Mouse (Mus musculus) heart, adult 2 months (tissue): Measurements from ENCODE around the gene Lmo7. TPM values are rescaled to one million over a fixed set of nuclear protein-coding genes. Genes with fewer than 3 reads are reported as not detected.

Source experiments
- DNase-seq, 2 experiments: peaks; one replicate each; pipeline ENCODE4 v3.0.0; 2021
- H3K27ac ChIP-seq: fragments of 200-600 bp; 2 replicates; pipeline ENCODE4 v1.8.1; 2022
- H3K27me3 ChIP-seq: fragments of 200-500 bp; 2 replicates; pipeline ENCODE4 v1.6.1; 2012; ENCODE audit warnings: mild to moderate bottlenecking, low read length, inconsistent platforms, mixed read lengths; ENCODE audit not compliant: control insufficient read depth, insufficient read depth
- H3K36me3 ChIP-seq: fragments of 200-500 bp; 2 replicates; pipeline ENCODE4 v1.6.1; 2012; ENCODE audit warnings: low read length, inconsistent platforms; ENCODE audit not compliant: control insufficient read depth, insufficient read depth
- H3K4me1 ChIP-seq: fragments of 200-500 bp; 2 replicates; pipeline ENCODE4 v1.6.1; 2011; ENCODE audit warnings: low read length; ENCODE audit not compliant: control insufficient read depth, insufficient read depth
- H3K4me3 ChIP-seq: fragments of 200-600 bp; 2 replicates; pipeline ENCODE4 v1.8.1; 2022
- H3K79me2 ChIP-seq: fragments of 200-500 bp; replicated peaks from 2 replicates; pipeline ENCODE4 v1.6.1; 2012; ENCODE audit warnings: mild to moderate bottlenecking, inconsistent platforms, low read length, moderate library complexity, mixed read lengths; ENCODE audit not compliant: control insufficient read depth, insufficient read depth
- H3K9ac ChIP-seq: fragments of 200-500 bp; 2 replicates; pipeline ENCODE4 v1.6.1; 2012; ENCODE audit warnings: low read depth, mild to moderate bottlenecking, control low read depth, inconsistent platforms, low read length, mixed read lengths
- CTCF ChIP-seq: fragments of 200-600 bp; IDR thresholded peaks from 2 replicates; pipeline ENCODE4 v1.8.1; 2022; ENCODE audit warnings: antibody characterized with exemption, mild to moderate bottlenecking, moderate library complexity
- EP300 ChIP-seq: fragments of 200-500 bp; IDR thresholded peaks from 2 replicates; pipeline ENCODE4 v1.6.1; 2011; ENCODE audit warnings: low read depth, low read length, control low read depth; ENCODE audit not compliant: insufficient read depth
- POLR2A ChIP-seq: fragments of 200-500 bp; IDR thresholded peaks from 2 replicates; pipeline ENCODE4 v1.6.1; 2011; ENCODE audit warnings: mild to moderate bottlenecking, low read depth, low read length, control low read depth; ENCODE audit not compliant: insufficient read depth
- WGBS: fragments of 180-500 bp; shearing (Covaris S2); methylation state at CpG from one replicate; pipeline ENCODE4 v1.1.7; 2018; 5-methylcytosine and 5-hydroxymethylcytosine counted together
- intact Hi-C: fragments of 180-260 bp; cut with DNase I; formaldehyde crosslinking; loops from one replicate; pipeline ENCODE4 v1.15.1; 2025
- polyA plus RNA-seq: library from polyadenylated mRNA; depleted of rRNA; stranded (reverse); fragments of >200 nt; gene quantifications from 2 replicates; pipeline ENCODE4 v1.2.3, GENCODE M21; 2012
- total RNA-seq, 2 experiments: library from RNA; stranded (reverse); gene quantifications; 2 replicates each; pipeline ENCODE4 v1.2.3; 2021

Gene Lmo7
- total and polyA plus RNA-seq, 3 experiments = 165 to 412 (median 336) TPM

GRCm38 (mm10) chr14:101852584-101853195, 122.9 kb downstream of the Lmo7 start:
- Histone ChIP-seq H3K27me3 (no peaks in the 10 kb centered on the region), H3K36me3 (peaks cover 31% of the 10 kb centered on the region), H3K4me3 (no peak overlapping the region), H3K9ac (peak overlapping the region; percentile 31), H3K27ac (peak overlapping the region; percentile 62), H3K4me1 (peaks cover 13% of the 10 kb centered on the region), H3K79me2 (peaks cover 3% of the 10 kb centered on the region)
- intact Hi-C loops = no loop called here
- 56% methylated on average over 6 of the region's 6 CpGs for WGBS
- no peak for TF ChIP-seq POLR2A
- no peak for DNase-seq

- Histone ChIP-seq H3K79me2 (peaks cover 3% of the 10 kb centered on the region), H3K4me1 (peaks cover 13% of the 10 kb centered on the region), H3K27ac (peak overlapping the region; percentile 62), H3K4me3 (no peak overlapping the region), H3K27me3 (no peaks in the 10 kb centered on the region), H3K9ac (no peak overlapping the region), H3K36me3 (peaks cover 27% of the 10 kb centered on the region)
- no peak for TF ChIP-seq CTCF
- TF ChIP-seq EP300 = no peak
- no peak for TF ChIP-seq POLR2A
- 82% methylated on average over 1 of the region's 1 CpGs for WGBS
- no peak for DNase-seq
- intact Hi-C loops = no loop called here
These were observed 123.5 kb downstream of the Lmo7 start for GRCm38 (mm10) chr14:101853207-101853606.

GRCm38 (mm10) chr14:101853722-101854121, 124.0 kb downstream of the Lmo7 start:
- TF ChIP-seq CTCF (no peak), EP300 (no peak), POLR2A (no peak)
- Histone ChIP-seq H3K79me2 (peaks cover 3% of the 10 kb centered on the region), H3K4me1 (peaks cover 12% of the 10 kb centered on the region), H3K36me3 (peaks cover 24% of the 10 kb centered on the region), H3K4me3 (no peak overlapping the region), H3K27ac (peak overlapping the region; percentile 62), H3K9ac (no peak overlapping the region), H3K27me3 (no peaks in the 10 kb centered on the region)
- intact Hi-C loops = no loop called here
- no peak for DNase-seq
- WGBS = 23% methylated on average over 4 of the region's 4 CpGs

- Histone ChIP-seq H3K36me3 (peaks cover 25% of the 10 kb centered on the region), H3K9ac (no peak overlapping the region), H3K27ac (peak overlapping the region; percentile 42), H3K27me3 (no peaks in the 10 kb centered on the region), H3K4me3 (no peak overlapping the region), H3K4me1 (peaks cover 9% of the 10 kb centered on the region), H3K79me2 (peaks cover 3% of the 10 kb centered on the region)
- intact Hi-C loops = no loop called here
- 75% methylated on average over 3 of the region's 3 CpGs for WGBS
- no peak for DNase-seq
- TF ChIP-seq POLR2A (no peak), CTCF (no peak), EP300 (no peak)
These were observed 124.5 kb downstream of the Lmo7 start for GRCm38 (mm10) chr14:101854226-101854625.

GRCm38 (mm10) chr14:101859305-101859886, 129.6 kb downstream of the Lmo7 start:
- Histone ChIP-seq H3K4me3 (no peak overlapping the region), H3K36me3 (peaks cover 42% of the 10 kb centered on the region), H3K4me1 (peaks cover 14% of the 10 kb centered on the region), H3K27ac (peak overlapping the region; percentile 52), H3K79me2 (peaks cover 7% of the 10 kb centered on the region), H3K9ac (no peak overlapping the region), H3K27me3 (no peaks in the 10 kb centered on the region)
- no peak for DNase-seq
- WGBS = 22% methylated on average over 8 of the region's 8 CpGs
- no peak for TF ChIP-seq EP300
- intact Hi-C loops = no loop called here

GRCm38 (mm10) chr14:101862088-101862487, 132.3 kb downstream of the Lmo7 start:
- Histone ChIP-seq H3K9ac (no peak overlapping the region), H3K79me2 (peaks cover 5% of the 10 kb centered on the region), H3K4me1 (peaks cover 14% of the 10 kb centered on the region), H3K27ac (peak overlapping the region; percentile 0), H3K4me3 (no peak overlapping the region), H3K36me3 (peaks cover 40% of the 10 kb centered on the region), H3K27me3 (no peaks in the 10 kb centered on the region)
- no peak for TF ChIP-seq CTCF
- TF ChIP-seq EP300 = no peak
- TF ChIP-seq POLR2A = no peak
- 24% methylated on average over 3 of the region's 3 CpGs for WGBS
- intact Hi-C loops = loop anchor here (1.0 kb wide), 1 partner anchor 12 kb away; no protein-coding TSS in a partner anchor
- no peak for DNase-seq
